Mouse (Mus musculus): ENCODE results near the gene Lhfpl5. TPM values are rescaled to one million over a fixed set of nuclear protein-coding genes. Genes with fewer than 3 reads are reported as not detected.
A peak's percentile ranks its signal among the peaks of the same experiment; 100 is the strongest.

The Lhfpl5 gene
- polyA plus RNA-seq (2015; fragmentation: Nextera tagmentation; extraction: Ambion mirVana) = 2.8 and 2.9 TPM in 2 replicates

- Histone ChIP-seq H3K9me3 (replicated peaks) (no peaks in the 10 kb centered on the region), H3K9ac (peak within 1 kb of the TSS; percentile 47), H3K4me2 (peak within 1 kb of the TSS; percentile 64), H3K27me3 (0 out of 2 replicates have a peak, but pooled peaks cover 3% of the 10 kb centered on the region), H3K4me3 (peak within 1 kb of the TSS; percentile 39), H3K27ac (no peak within 1 kb of the TSS; the same call in 1 of the 2 replicates), H3K36me3 (ENCODE audit: poor library complexity, severe bottlenecking) (no peaks in the 10 kb centered on the region), H3K4me1 (peaks cover 8% of the 10 kb centered on the region)
- ATAC-seq = peak; percentile 84
- 14% methylated on average over 50 of the region's 50 CpGs for WGBS
These were observed at the start of gene Lhfpl5 for GRCm38 (mm10) chr17:28575244-28576125. Gene Lhfpl5 (plus strand): TSS chr17:28575641.

GRCm38 (mm10) chr17:28527184-28528042, 48.0 kb upstream of the Lhfpl5 start:
- H3K27ac ChIP-seq = no peak overlapping the region
- H3K27me3 ChIP-seq = peaks cover 22% of the 10 kb centered on the region
- H3K9ac ChIP-seq = 0 out of 2 replicates have a peak overlapping the region, but pooled peaks have one; percentile 31
- 49% methylated on average over 12 of the region's 12 CpGs for WGBS
- no peaks in the 10 kb centered on the region for H3K36me3 ChIP-seq (ENCODE audit: poor library complexity, severe bottlenecking)
- H3K4me3 ChIP-seq = no peak overlapping the region
- no peaks in the 10 kb centered on the region for H3K9me3 ChIP-seq (replicated peaks)
- peaks cover 20% of the 10 kb centered on the region for H3K4me1 ChIP-seq
- ATAC-seq = no peak
- H3K4me2 ChIP-seq = peak overlapping the region; percentile 30

DNA sequence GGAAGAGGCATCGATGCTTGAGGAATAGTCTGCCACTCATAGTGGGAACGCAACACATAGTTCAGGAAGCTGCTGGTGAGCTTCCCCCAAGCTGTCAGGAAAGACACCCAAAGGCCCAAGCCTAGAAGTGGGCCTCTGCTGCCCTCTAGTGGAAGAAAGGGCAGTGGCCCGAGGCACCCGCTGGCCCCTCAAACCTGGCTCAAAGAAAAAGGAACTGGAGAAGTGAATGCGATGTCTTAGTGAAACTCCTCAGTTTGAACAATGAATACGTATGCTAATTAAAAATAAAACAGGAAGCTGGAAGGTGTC, 47.4 kb upstream of the Lhfpl5 start:
- Histone ChIP-seq H3K4me3 (no peak overlapping the region), H3K9me3 (replicated peaks) (no peaks in the 10 kb centered on the region), H3K36me3 (ENCODE audit: poor library complexity, severe bottlenecking) (no peaks in the 10 kb centered on the region), H3K27me3 (peaks cover 22% of the 10 kb centered on the region), H3K4me1 (peaks cover 20% of the 10 kb centered on the region; the same call in 1 of the 2 replicates), H3K4me2 (peak overlapping the region; percentile 30), H3K9ac (0 out of 2 replicates have a peak overlapping the region, but pooled peaks have one; percentile 31), H3K27ac (no peak overlapping the region)
- ATAC-seq = peak; percentile 68; the same call in 1 of the 2 replicates
- 2% methylated on average over 6 of the region's 6 CpGs for WGBS

GRCm38 (mm10) chr17:28529116-28529515, 46.3 kb upstream of the Lhfpl5 start:
- Histone ChIP-seq H3K27me3 (peaks cover 18% of the 10 kb centered on the region), H3K4me3 (no peak overlapping the region), H3K4me2 (no peak overlapping the region), H3K27ac (no peak overlapping the region), H3K36me3 (ENCODE audit: poor library complexity, severe bottlenecking) (no peaks in the 10 kb centered on the region), H3K9ac (no peak overlapping the region), H3K4me1 (peaks cover 12% of the 10 kb centered on the region; the same call in 1 of the 2 replicates), H3K9me3 (replicated peaks) (no peaks in the 10 kb centered on the region)
- 77% methylated on average over 4 of the region's 4 CpGs for WGBS
- no peak for ATAC-seq

- 79% methylated on average over 6 of the region's 6 CpGs for WGBS
- Histone ChIP-seq H3K9me3 (replicated peaks) (no peaks in the 10 kb centered on the region), H3K4me2 (no peak within 1 kb of the TSS), H3K4me3 (no peak within 1 kb of the TSS), H3K27me3 (peaks cover 7% of the 10 kb centered on the region), H3K4me1 (peaks cover 12% of the 10 kb centered on the region; the same call in 1 of the 2 replicates), H3K36me3 (ENCODE audit: poor library complexity, severe bottlenecking) (no peaks in the 10 kb centered on the region), H3K9ac (no peak within 1 kb of the TSS), H3K27ac (no peak within 1 kb of the TSS)
- no peak for ATAC-seq
These were observed 44.9 kb upstream of the Lhfpl5 start, which contains the start of gene Armc12 for GRCm38 (mm10) chr17:28530506-28530905. Gene Armc12 (plus strand): TSS chr17:28530806.

DNA sequence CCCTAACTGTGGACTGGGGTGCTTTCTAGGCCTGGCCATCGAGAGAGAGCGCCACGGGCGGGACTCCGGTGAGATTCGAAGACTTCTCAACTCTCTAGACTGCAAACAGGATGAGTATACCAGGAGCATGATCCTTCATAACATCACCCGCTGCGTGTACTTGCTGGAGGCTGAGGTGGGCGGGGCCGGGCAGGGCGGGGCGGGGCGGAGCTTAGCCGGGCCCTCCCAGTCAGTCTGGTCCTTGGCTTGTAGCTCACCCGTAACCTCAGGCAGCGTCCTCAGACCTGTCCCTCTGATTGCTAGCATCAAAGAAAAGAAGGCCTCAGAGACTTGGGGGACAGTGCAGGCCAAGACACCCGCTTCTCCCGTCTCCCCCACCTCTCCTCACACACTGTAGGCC, 43.5 kb upstream of the Lhfpl5 start:
- 14% methylated on average over 17 of the region's 18 CpGs for WGBS
- H3K4me2 ChIP-seq = peak overlapping the region; percentile 25; the same call in 1 of the 2 replicates
- peaks cover 12% of the 10 kb centered on the region; the same call in 1 of the 2 replicates for H3K4me1 ChIP-seq
- no peak for ATAC-seq
- H3K36me3 ChIP-seq (ENCODE audit: poor library complexity, severe bottlenecking) = no peaks in the 10 kb centered on the region
- no peaks in the 10 kb centered on the region for H3K9me3 ChIP-seq (replicated peaks)
- H3K27me3 ChIP-seq = peaks cover 7% of the 10 kb centered on the region
- H3K9ac ChIP-seq = no peak overlapping the region
- H3K4me3 ChIP-seq = no peak overlapping the region
- no peak overlapping the region for H3K27ac ChIP-seq

DNA sequence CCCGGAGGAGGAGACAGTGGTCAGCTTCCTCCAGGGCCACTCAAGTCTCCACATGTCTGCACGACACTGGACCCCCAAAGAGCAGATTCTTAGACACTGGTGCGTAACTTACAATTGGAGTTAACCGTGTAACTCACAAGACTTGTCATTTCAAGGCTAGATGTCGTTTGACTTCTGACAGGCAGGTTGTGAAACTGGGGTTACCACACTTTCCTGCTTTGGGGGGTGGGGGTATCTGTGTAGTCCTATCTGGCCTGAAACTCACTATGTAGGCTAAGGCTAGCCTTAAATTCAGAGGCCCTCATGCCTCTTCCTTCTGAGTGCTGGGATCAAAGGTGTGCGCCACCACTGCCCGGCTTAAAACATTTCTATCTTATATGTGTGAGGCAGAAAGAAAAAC, 42.9 kb upstream of the Lhfpl5 start:
- 85% methylated on average over 7 of the region's 7 CpGs for WGBS

GRCm38 (mm10) chr17:28533327-28533726, 42.1 kb upstream of the Lhfpl5 start:
- WGBS = 94% methylated on average over 13 of the region's 13 CpGs
- no peak for ATAC-seq
- Histone ChIP-seq H3K9ac (no peak overlapping the region), H3K27me3 (peaks cover 10% of the 10 kb centered on the region), H3K27ac (no peak overlapping the region), H3K4me2 (no peak overlapping the region), H3K4me3 (no peak overlapping the region), H3K4me1 (peaks cover 6% of the 10 kb centered on the region; the same call in 1 of the 2 replicates), H3K9me3 (replicated peaks) (no peaks in the 10 kb centered on the region; the same call in 1 of the 2 replicates), H3K36me3 (ENCODE audit: poor library complexity, severe bottlenecking) (no peaks in the 10 kb centered on the region)

More for the DNA sequence above, 42.9 kb upstream of the Lhfpl5 start:
- peaks cover 8% of the 10 kb centered on the region for H3K27me3 ChIP-seq
- no peak overlapping the region for H3K9ac ChIP-seq
- no peak for ATAC-seq
- no peak overlapping the region for H3K4me2 ChIP-seq
- no peak overlapping the region for H3K27ac ChIP-seq
- H3K36me3 ChIP-seq (ENCODE audit: poor library complexity, severe bottlenecking) = no peaks in the 10 kb centered on the region
- H3K4me1 ChIP-seq = peaks cover 11% of the 10 kb centered on the region; the same call in 1 of the 2 replicates
- no peaks in the 10 kb centered on the region for H3K9me3 ChIP-seq (replicated peaks)
- H3K4me3 ChIP-seq = no peak overlapping the region

GRCm38 (mm10) chr17:28537881-28538280, 37.6 kb upstream of the Lhfpl5 start:
- Histone ChIP-seq H3K9ac (no peak overlapping the region), H3K36me3 (ENCODE audit: poor library complexity, severe bottlenecking) (no peaks in the 10 kb centered on the region), H3K4me1 (no peaks in the 10 kb centered on the region), H3K4me2 (no peak overlapping the region), H3K27me3 (0 out of 2 replicates have a peak, but pooled peaks cover 3% of the 10 kb centered on the region), H3K9me3 (replicated peaks) (peaks cover 13% of the 10 kb centered on the region), H3K4me3 (no peak overlapping the region), H3K27ac (no peak overlapping the region)
- whole genome bisulfite sequencing = 50% methylated on average over 12 of the region's 12 CpGs
- ATAC-seq = no peak

- Histone ChIP-seq H3K9me3 (replicated peaks) (peaks cover 1% of the 10 kb centered on the region), H3K27me3 (no peaks in the 10 kb centered on the region), H3K4me3 (no peak overlapping the region), H3K4me2 (no peak overlapping the region), H3K4me1 (no peaks in the 10 kb centered on the region), H3K9ac (no peak overlapping the region), H3K36me3 (ENCODE audit: poor library complexity, severe bottlenecking) (no peaks in the 10 kb centered on the region), H3K27ac (no peak overlapping the region)
- 87% methylated on average over 1 of the region's 1 CpGs for WGBS
- ATAC-seq = no peak
These were observed 28.5 kb upstream of the Lhfpl5 start for GRCm38 (mm10) chr17:28546925-28547324.

- Histone ChIP-seq H3K27me3 (no peaks in the 10 kb centered on the region), H3K27ac (no peak overlapping the region), H3K9me3 (replicated peaks) (no peaks in the 10 kb centered on the region), H3K4me1 (no peaks in the 10 kb centered on the region), H3K4me3 (no peak overlapping the region), H3K36me3 (ENCODE audit: poor library complexity, severe bottlenecking) (no peaks in the 10 kb centered on the region), H3K9ac (no peak overlapping the region), H3K4me2 (no peak overlapping the region)
- no peak for ATAC-seq
- WGBS = 81% methylated on average over 11 of the region's 11 CpGs
These were observed 26.9 kb upstream of the Lhfpl5 start for GRCm38 (mm10) chr17:28548550-28548949.

DNA sequence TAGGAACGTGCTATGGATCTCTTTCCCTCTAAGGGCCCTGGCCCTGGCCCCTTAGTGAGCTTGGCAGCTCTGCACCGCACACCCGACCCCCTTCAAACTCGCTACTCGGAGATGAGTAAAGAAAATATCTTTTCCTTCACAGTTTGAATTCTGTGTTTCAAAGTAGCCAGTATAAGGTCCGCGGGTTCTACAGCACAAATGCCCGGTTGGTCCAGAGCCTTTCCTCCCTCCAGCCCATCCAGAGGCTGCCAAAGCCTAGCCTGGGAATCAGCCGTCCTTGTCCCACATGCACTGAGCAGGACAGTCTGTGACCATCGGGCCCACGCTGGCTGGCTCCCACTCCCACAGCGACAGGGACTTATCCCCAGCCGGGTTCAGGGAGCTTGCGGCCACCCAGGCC, 26.3 kb upstream of the Lhfpl5 start, which contains the start of gene Clpsl2:
Gene Clpsl2, plus strand, starts transcription at position 301 of the 400 bp plus-strand sequence.
- H3K4me1 ChIP-seq = no peaks in the 10 kb centered on the region
- no peak within 1 kb of the TSS for H3K4me2 ChIP-seq
- no peaks in the 10 kb centered on the region for H3K36me3 ChIP-seq (ENCODE audit: poor library complexity, severe bottlenecking)
- H3K4me3 ChIP-seq = no peak within 1 kb of the TSS
- 80% methylated on average over 14 of the region's 14 CpGs for WGBS
- H3K27me3 ChIP-seq = no peaks in the 10 kb centered on the region
- no peak within 1 kb of the TSS for H3K27ac ChIP-seq
- no peak for ATAC-seq
- H3K9ac ChIP-seq = no peak within 1 kb of the TSS
- H3K9me3 ChIP-seq (replicated peaks) = no peaks in the 10 kb centered on the region
